Mouse (Mus musculus): ENCODE results near the gene Kcnn3.
A peak's percentile ranks its signal among the peaks of the same experiment; 100 is the strongest.

The Kcnn3 gene

DNA sequence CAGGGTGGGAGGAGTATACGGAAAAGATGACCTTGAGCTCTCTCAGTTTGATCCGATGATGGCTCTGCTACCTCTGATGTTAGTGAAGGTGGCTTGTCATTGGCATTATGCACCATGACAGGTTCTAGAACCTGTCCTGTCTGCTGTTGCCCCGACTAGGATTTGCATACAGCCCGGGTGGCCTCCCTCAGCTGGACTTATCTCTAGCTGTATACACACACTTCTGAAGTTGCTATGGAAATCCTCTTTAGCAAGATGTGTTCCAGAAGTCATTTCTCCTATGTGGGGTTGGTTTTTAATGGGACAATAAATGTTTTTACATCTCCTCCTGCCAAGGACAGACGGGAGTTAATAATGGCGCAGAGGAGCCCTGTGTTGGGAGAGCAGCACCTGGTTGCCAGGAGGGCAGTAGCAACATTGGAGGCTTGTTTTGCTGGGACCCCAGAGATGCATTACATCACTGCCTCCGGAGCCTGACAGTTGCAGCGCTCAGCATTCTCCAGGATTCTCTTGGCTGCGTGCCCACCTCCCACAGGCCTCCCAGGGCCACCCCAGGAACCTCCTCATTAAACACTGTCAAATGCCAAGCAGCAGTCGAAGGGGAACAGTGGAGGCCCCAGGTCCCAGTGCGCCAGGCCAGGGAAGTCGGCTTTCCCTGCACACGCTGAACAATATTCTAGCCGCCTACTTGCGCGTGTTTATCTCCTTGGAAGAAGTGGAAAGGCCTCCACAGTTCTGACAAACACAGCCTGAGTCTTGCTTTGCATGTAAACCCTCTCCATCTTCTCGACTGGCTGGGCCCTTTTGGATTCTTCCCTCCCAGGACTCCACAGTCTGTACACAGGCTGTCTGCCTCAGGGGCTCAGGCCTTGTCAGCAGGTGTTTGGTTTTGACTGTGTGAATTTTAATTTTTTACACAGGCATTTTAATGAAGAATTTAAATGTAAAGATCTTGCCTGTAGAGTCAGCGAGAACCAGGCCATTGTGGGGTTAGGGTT lies 93.9 kb downstream of the Kcnn3 start:
- DNase-seq (ENCODE audit: low spot score) = peak; percentile 71

GRCm38 (mm10) chr3:89616861-89617260 lies 96.9 kb downstream of the Kcnn3 start:
- no peak for DNase-seq (ENCODE audit: low spot score)

DNA sequence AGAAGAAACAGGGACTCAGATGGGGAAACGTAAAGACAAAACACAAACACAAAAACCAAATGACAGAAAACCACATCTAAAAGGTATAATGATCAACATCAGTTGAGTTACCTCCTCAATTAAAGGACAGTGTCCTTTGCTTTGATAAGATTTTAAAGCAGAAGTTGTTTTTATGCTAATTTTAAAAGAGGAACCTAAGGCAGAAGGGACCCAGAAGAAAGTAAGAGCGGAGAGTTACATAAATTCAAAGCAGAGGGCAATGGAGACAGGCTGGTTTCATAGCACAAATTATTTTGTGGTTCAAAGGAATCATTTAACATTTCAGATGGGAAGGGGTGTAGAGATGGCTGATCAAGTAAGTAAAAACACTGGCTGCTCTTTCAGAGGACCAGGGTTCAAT lies 97.4 kb downstream of the Kcnn3 start:
- no peak for DNase-seq (ENCODE audit: low spot score)

DNA sequence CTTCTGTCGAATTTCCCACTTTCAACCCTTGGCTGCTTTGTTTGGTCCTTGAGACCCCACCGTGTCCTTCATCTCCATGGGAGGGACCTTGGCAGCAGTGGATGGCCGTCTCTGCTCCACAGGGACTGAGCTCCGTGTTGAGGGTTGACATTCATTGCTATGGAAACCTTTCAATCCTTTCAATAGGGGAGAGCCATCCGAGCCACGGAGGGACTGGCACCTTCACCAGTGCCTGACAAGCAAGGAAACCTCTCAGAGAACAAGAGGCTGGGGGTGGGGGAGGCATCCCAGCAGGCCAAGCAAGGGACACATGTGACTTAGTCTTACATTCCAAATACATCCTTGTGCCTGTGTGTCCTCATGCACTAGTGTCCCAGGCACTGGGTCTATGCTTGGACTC lies 102.9 kb downstream of the Kcnn3 start:
- no peak for DNase-seq (ENCODE audit: low spot score)

DNA sequence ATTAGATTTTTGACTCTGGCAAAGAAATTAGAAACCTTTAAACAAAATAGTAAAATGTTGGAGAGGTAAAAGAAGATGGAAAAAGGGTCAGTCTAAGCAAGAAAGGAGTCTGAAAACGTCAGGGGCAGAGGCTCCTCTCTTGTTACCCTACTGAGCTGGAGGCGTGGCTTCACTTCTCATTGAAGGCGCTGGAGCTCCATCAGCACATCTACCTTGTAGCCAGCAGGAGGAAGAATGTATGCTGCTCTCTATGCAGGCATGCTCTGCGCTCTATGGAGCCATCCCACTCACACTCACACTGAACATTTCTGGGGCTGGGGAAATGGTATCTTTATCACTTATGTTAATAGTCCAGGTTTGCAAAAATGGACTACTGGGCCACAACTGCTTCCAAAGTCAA lies 103.6 kb downstream of the Kcnn3 start:
- DNase-seq (ENCODE audit: low spot score) = no peak

- no peak for DNase-seq (ENCODE audit: low spot score)
Measured at GRCm38 (mm10) chr3:89624001-89624400, 104.0 kb downstream of the Kcnn3 start.

DNA sequence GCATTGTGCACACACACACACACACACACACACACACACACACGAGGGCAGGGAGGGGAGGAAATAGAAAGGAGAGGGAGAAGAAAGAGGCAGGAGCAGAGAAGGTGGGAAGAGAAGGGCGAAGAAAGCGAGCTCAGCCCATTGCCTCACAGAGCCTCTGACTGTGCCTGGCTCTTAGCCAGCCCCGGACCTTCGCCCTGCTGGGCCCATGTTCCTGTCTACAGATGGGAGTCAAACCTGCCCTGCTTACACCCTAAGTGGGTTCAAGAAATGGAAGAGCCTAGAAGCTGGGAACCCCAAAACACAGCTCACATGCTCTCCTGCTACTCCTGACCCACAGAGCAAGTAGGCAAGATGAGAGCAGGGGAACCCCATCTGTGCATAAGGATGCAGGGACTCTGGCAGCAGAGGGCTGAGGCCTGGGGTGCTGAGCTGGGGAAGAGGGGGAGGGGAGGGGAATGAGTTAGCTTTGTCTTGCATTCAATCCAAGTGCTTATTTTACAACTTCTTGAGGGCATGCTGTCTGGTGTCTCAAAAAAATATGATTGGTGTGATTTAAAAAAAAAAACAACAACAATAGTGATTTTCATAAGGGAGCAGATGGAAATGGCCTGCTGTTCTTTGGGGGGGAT lies 105.0 kb downstream of the Kcnn3 start:
- DNase-seq (ENCODE audit: low spot score) = no peak

- DNase-seq (ENCODE audit: low spot score) = no peak
Measured at GRCm38 (mm10) chr3:89626556-89626955, 106.6 kb downstream of the Kcnn3 start.

- DNase-seq (ENCODE audit: low spot score) = no peak
Measured at GRCm38 (mm10) chr3:89629811-89630210, 109.8 kb downstream of the Kcnn3 start.

DNA sequence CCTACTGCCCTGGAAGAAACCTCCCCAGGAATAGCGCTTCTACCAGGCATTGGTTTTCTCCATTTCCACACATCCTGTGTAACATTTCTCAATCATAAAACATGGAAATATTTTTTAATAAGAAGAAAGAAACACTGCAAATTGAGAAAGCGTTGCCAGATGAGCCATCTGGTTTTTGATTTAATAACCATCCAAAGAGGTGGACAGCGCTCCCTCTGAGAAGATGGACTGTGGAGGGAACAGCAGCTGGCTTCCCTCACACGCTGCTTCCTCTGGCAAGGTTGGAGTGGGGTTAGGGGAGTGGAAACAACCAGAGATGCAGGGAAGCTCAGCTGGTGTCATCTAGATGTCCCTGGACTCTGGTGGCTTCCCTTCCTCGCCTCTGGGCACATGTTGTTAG lies 111.8 kb downstream of the Kcnn3 start:
- DNase-seq (ENCODE audit: low spot score) = no peak

GRCm38 (mm10) chr3:89633531-89633930 lies 113.6 kb downstream of the Kcnn3 start:
- DNase-seq (ENCODE audit: low spot score) = no peak

DNA sequence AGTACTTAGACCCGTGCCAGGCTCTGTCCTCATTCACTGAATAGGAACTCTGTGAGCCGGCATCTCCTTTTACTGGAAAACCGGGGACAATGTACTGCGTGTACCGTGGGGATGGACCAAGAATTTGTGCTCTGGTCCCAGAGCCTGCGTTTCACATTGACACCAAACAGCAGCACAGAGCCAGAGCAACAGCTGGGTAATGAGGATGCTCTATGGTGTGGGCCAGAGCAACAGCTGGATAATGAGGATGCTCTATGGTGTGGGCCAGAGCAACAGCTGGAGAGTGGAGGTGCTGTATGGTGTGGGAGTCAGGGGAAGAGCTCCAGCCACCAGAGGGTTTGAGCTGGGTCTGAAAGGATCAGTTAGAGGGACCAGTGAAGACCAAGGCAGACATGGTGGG lies 114.0 kb downstream of the Kcnn3 start:
- DNase-seq (ENCODE audit: low spot score) = peak; percentile 29

- DNase-seq (ENCODE audit: low spot score) = no peak
Measured at GRCm38 (mm10) chr3:89640804-89641203, 120.8 kb downstream of the Kcnn3 start.

- DNase-seq (ENCODE audit: low spot score) = no peak
Measured at GRCm38 (mm10) chr3:89643391-89643790, 123.4 kb downstream of the Kcnn3 start.

DNA sequence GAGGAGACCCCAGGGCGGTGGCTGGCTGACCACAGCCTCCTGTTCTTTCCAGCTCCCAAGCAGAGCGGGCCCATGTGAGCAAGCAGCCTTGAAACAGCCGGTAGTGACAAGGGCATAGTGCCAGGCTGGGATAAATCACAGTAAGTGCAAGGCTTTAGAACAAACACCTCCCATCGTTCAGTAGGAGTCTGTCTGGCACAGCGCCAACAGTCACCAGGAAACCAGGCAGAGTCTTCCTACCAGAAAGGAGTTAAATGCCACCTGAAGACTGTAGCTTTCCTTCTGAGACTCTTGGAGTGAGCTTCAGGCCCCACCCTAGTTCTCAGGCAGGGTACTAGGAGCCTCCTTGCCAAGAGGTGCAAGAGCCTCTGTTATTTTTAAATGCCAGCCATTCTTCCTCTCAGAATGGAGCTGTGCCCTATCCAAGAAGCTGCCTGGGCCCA lies 126.9 kb downstream of the Kcnn3 start:
- DNase-seq (ENCODE audit: low spot score) = peak; percentile 86

DNA sequence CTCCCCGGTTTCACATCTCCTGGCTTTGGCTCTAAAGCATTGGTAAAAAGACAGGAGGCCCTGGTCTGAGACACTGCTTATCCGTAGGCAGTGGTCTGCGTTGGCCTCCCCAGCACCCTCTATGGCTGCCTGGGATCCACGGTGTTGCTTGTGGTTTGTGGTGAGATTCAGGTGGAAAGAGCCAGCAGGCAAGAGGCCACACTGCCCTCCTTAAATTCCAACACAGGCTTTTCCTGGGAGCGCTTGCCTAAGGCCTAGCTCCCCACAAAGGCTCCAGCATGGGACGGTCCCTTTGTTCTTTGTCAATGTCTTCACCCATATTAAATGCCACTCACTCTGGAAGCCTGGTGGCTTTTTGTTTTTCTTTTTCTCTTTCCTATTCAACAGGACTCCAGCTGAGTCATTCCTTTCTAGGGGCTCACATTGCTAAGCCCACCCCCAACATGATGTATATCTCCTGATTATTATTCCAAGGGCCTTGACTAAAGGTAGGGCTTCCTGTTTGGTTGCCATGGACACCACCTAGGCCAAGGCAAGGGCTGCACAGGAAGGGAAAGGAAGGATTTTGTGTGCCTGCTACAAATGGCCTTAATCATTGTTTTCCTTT lies 127.4 kb downstream of the Kcnn3 start:
- DNase-seq (ENCODE audit: low spot score) = no peak

GRCm38 (mm10) chr3:89649890-89650289 lies 129.9 kb downstream of the Kcnn3 start:
- no peak for DNase-seq (ENCODE audit: low spot score)

GRCm38 (mm10) chr3:89653231-89653954 lies 133.4 kb downstream of the Kcnn3 start:
- no peak for DNase-seq (ENCODE audit: low spot score)

- no peak for DNase-seq (ENCODE audit: low spot score)
Measured at GRCm38 (mm10) chr3:89657092-89657491, 137.1 kb downstream of the Kcnn3 start.

DNA sequence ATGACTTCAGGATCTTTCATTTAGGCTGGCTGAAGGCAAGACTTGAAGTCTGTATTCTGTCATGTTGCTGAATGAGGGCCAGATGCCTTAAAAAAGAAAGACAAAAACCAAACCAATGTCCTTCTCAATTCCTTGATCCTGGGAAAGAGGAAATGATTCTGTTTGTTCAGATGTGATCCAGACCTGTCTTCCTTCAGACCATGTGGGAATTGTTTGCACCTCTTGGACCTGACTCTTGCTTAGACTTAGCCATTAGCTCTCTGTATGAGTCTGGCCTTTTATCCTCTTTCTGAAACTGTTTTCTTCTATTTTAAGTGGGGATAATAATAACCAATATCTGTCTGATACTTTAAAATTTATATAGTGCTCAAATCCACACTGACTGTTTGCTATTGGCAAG lies 138.5 kb downstream of the Kcnn3 start:
- no peak for DNase-seq (ENCODE audit: low spot score)

DNA sequence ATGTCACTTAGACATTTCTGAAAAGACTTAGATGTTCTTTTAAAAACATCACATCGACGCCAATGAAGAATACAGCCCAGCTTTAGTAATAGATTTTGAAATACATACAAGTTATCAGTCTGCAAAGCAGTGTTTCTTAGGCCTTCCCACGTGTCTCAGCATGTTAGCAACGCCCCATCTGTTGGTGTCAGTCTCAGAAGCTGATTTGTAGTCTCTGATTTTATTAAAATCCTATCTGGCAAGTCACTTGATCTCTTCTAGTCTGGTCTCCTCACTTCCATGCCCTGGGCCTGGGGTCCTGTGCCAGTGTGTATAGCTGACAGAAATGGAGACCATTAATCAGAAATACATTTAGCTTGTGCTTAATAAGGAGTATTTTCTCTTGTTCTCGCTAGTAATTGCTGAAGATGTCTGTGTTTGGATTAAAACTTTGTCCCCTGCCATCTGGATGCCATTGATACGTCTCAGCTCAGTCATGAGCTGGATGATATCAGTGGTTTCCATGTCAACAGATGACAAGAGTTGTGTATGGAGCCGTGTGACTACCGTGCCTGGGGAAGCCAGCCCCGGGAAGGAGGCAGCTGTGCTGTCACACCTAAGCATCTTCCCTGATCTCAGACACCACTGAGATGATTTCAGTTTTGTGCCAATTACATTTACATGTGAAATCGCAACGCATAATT lies 140.1 kb downstream of the Kcnn3 start:
- peak; percentile 35 for DNase-seq (ENCODE audit: low spot score)

DNA sequence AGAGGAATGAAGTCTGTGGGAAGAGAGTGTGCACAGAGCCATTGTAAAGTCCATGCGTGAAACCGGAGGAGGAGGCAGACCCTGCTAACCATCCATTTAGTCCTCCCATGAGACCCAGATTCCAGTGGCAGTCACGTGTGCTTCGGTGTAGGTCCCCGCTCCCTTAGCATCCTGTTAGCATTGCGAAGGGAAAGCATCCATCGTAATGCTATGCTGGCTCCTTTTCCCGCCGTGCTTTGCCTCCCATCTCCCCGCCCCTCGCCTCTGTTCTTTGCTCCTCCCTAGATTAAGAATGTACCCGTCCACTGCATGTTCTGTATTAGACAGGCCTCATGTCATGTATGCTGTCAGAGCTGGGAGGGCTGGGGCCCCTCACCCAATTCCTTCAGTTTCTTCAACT lies 144.8 kb downstream of the Kcnn3 start:
- DNase-seq (ENCODE audit: low spot score) = no peak
